Mouse (Mus musculus): Measurements from ENCODE around the gene Serpini2.
"Not testable (repeated sequence)": the region's sequence is repeated elsewhere in the genome, so short reads cannot be mapped to it uniquely, and the experiment has no call there.

Gene Serpini2

GRCm38 (mm10) chr3:75269978-75270377 is at the start of gene Serpini2:
Gene Serpini2, minus strand, starts transcription at chr3:75270078.
- in situ Hi-C loops (cut with MboI; ENCODE audit: unreplicated experiment in 2 of 2): no loop called here

GRCm38 (mm10) chr3:75308861-75309260 is 39.0 kb upstream of the Serpini2 start:
- in situ Hi-C loops (cut with MboI; ENCODE audit: unreplicated experiment in 2 of 2): no loop called here

GRCm38 (mm10) chr3:75308228-75308627 is 38.4 kb upstream of the Serpini2 start:
- in situ Hi-C loops (cut with MboI; ENCODE audit: unreplicated experiment in 2 of 2): no loop called here

GRCm38 (mm10) chr3:75305584-75305983 is 35.7 kb upstream of the Serpini2 start:
- in situ Hi-C loops (cut with MboI; ENCODE audit: unreplicated experiment in 2 of 2): no loop called here

- in situ Hi-C loops (cut with MboI; ENCODE audit: unreplicated experiment in 2 of 2): no loop called here
Measured at GRCm38 (mm10) chr3:75304621-75305020, 34.7 kb upstream of the Serpini2 start.

GRCm38 (mm10) chr3:75301072-75301471 is 31.2 kb upstream of the Serpini2 start:
- in situ Hi-C loops (cut with MboI; ENCODE audit: unreplicated experiment in 2 of 2): no loop called here

GRCm38 (mm10) chr3:75299464-75299863 is 29.6 kb upstream of the Serpini2 start:
- in situ Hi-C loops (cut with MboI; ENCODE audit: unreplicated experiment in 2 of 2): not testable (repeated sequence)

GRCm38 (mm10) chr3:75297758-75298111 is 27.9 kb upstream of the Serpini2 start:
- in situ Hi-C loops (cut with MboI; ENCODE audit: unreplicated experiment in 2 of 2): no loop called here

GRCm38 (mm10) chr3:75297026-75297757 is 27.3 kb upstream of the Serpini2 start:
- in situ Hi-C loops (cut with MboI; ENCODE audit: unreplicated experiment in 2 of 2): no loop called here

GRCm38 (mm10) chr3:75293243-75293642 is 23.4 kb upstream of the Serpini2 start:
- in situ Hi-C loops (cut with MboI; ENCODE audit: unreplicated experiment in 2 of 2): no loop called here

- in situ Hi-C loops (cut with MboI; ENCODE audit: unreplicated experiment in 2 of 2): no loop called here
Measured at GRCm38 (mm10) chr3:75277455-75277854, 7.6 kb upstream of the Serpini2 start.

GRCm38 (mm10) chr3:75276522-75276921 is 6.6 kb upstream of the Serpini2 start:
- in situ Hi-C loops (cut with MboI; ENCODE audit: unreplicated experiment in 2 of 2): no loop called here

GRCm38 (mm10) chr3:75275127-75275526 is 5.2 kb upstream of the Serpini2 start:
- in situ Hi-C loops (cut with MboI; ENCODE audit: unreplicated experiment in 2 of 2): no loop called here

- in situ Hi-C loops (cut with MboI; ENCODE audit: unreplicated experiment in 2 of 2): no loop called here
Measured at GRCm38 (mm10) chr3:75259356-75259755, 10.5 kb downstream of the Serpini2 start.

- in situ Hi-C loops (cut with MboI; ENCODE audit: unreplicated experiment in 2 of 2): loop anchor here (5.0 to 10.0 kb wide), 5 partner anchors 298 to 785 kb away; no protein-coding TSS in a partner anchor
Measured at GRCm38 (mm10) chr3:75219694-75220093, 50.2 kb downstream of the Serpini2 start.

- in situ Hi-C loops (cut with MboI; ENCODE audit: unreplicated experiment in 2 of 2): no loop called here
Measured at GRCm38 (mm10) chr3:75219211-75219610, 50.7 kb downstream of the Serpini2 start.

GRCm38 (mm10) chr3:75202808-75203503 is 66.9 kb downstream of the Serpini2 start:
- in situ Hi-C loops (cut with MboI; ENCODE audit: unreplicated experiment in 2 of 2): no loop called here
